Mouse (Mus musculus) kidney, postnatal 36 days (tissue): ENCODE measurements around the gene Pank4.

ENCODE experiments used
- DNase-seq, 2 experiments: peaks; one replicate each; pipeline ENCODE4 v3.0.0; 2021 to 2022; ENCODE audit warnings: mixed read lengths in 2 of 2

The Pank4 gene

GRCm38 (mm10) chr4:154972546-154972945 lies 8.6 kb downstream of the Pank4 start:
- no peak for DNase-seq

- DNase-seq: peak; percentile 54
Observed at GRCm38 (mm10) chr4:154974163-154974611, 10.3 kb downstream of the Pank4 start.

GRCm38 (mm10) chr4:154980110-154980509 lies 16.2 kb downstream of the Pank4 start:
- DNase-seq: no peak

- no peak for DNase-seq
Observed at GRCm38 (mm10) chr4:154981076-154981475, 17.2 kb downstream of the Pank4 start.

- DNase-seq: peak; percentile 53 to 74
Observed at GRCm38 (mm10) chr4:154981530-154981929, 17.6 kb downstream of the Pank4 start.

- no peak for DNase-seq
Observed at GRCm38 (mm10) chr4:154982247-154983120, 18.6 kb downstream of the Pank4 start.

GRCm38 (mm10) chr4:154983767-154984166 lies 19.8 kb downstream of the Pank4 start:
- no peak for DNase-seq

GRCm38 (mm10) chr4:154985151-154985777 lies 21.3 kb downstream of the Pank4 start:
- no peak for DNase-seq

- DNase-seq: peak; percentile 62 to 90
Observed at GRCm38 (mm10) chr4:154986096-154986495, 22.2 kb downstream of the Pank4 start.

GRCm38 (mm10) chr4:154986750-154987149 lies 22.8 kb downstream of the Pank4 start:
- no peak for DNase-seq

GRCm38 (mm10) chr4:154994876-154995275 lies 31.0 kb downstream of the Pank4 start:
- no peak for DNase-seq

- peak; percentile 13 to 25 for DNase-seq
Observed at GRCm38 (mm10) chr4:154996572-154997154, 32.7 kb downstream of the Pank4 start.

- no peak for DNase-seq
Observed at GRCm38 (mm10) chr4:154999379-154999778, 35.5 kb downstream of the Pank4 start.

- no peak for DNase-seq
Observed at GRCm38 (mm10) chr4:155005278-155005677, 41.4 kb downstream of the Pank4 start.

GRCm38 (mm10) chr4:155006296-155006695 lies 42.4 kb downstream of the Pank4 start:
- no peak for DNase-seq

- DNase-seq: no peak
Observed at GRCm38 (mm10) chr4:155007641-155008040, 43.7 kb downstream of the Pank4 start.

- no peak for DNase-seq
Observed at GRCm38 (mm10) chr4:155008075-155008474, 44.2 kb downstream of the Pank4 start.

GRCm38 (mm10) chr4:155009216-155009615 lies 45.3 kb downstream of the Pank4 start:
- no peak for DNase-seq

GRCm38 (mm10) chr4:155010870-155011269 lies 46.9 kb downstream of the Pank4 start:
- DNase-seq: no peak

GRCm38 (mm10) chr4:155011312-155012025 lies 47.5 kb downstream of the Pank4 start:
- DNase-seq: no peak

- no peak for DNase-seq
Observed at GRCm38 (mm10) chr4:155012115-155012514, 48.2 kb downstream of the Pank4 start.

- peak; percentile 30 to 77 for DNase-seq
Observed at GRCm38 (mm10) chr4:155012788-155013187, 48.9 kb downstream of the Pank4 start.

- DNase-seq: no peak
Observed at GRCm38 (mm10) chr4:155014244-155014643, 50.3 kb downstream of the Pank4 start.
